Mouse (Mus musculus) frontal cortex, postnatal 25 days (tissue): ENCODE results near the gene Rab22a.
"Not testable (repeated sequence)": the region's sequence is repeated elsewhere in the genome, so short reads cannot be mapped to it uniquely, and the experiment has no call there.

Experiments used
- DNase-seq, 2 experiments: peaks; one replicate each; pipeline ENCODE4 v3.0.0; 2022; ENCODE audit warnings: low spot score in 2 of 2

The Rab22a gene

DNA sequence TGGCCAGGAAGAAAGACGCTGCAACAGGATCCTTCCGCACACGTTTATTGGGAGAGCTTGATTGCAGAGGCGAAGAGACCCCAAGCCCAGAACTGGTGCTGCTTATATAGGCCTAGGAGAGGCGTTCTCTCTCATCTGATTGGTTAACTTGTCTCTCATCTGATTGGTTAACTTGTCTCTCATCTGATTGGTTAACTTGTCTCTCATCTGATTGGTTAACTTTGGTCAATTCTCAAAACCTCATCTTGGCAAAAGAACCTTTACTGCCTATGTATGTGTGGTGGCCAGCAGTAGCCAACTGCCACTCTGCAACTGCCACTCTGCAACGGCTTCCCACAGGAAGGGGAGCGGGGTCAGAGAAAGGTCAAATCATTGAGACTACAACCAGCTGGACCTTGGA, 59.6 kb downstream of the Rab22a start, which contains the start of gene 1700010B08Rik:
TSS of gene 1700010B08Rik (plus strand) at position 301 of the 400 bp plus-strand sequence.
- not testable (repeated sequence) for DNase-seq

- no peak for DNase-seq
Observed at GRCm38 (mm10) chr2:173722251-173722857, 62.8 kb downstream of the Rab22a start.

GRCm38 (mm10) chr2:173724382-173724781, 64.8 kb downstream of the Rab22a start:
- no peak for DNase-seq

DNA sequence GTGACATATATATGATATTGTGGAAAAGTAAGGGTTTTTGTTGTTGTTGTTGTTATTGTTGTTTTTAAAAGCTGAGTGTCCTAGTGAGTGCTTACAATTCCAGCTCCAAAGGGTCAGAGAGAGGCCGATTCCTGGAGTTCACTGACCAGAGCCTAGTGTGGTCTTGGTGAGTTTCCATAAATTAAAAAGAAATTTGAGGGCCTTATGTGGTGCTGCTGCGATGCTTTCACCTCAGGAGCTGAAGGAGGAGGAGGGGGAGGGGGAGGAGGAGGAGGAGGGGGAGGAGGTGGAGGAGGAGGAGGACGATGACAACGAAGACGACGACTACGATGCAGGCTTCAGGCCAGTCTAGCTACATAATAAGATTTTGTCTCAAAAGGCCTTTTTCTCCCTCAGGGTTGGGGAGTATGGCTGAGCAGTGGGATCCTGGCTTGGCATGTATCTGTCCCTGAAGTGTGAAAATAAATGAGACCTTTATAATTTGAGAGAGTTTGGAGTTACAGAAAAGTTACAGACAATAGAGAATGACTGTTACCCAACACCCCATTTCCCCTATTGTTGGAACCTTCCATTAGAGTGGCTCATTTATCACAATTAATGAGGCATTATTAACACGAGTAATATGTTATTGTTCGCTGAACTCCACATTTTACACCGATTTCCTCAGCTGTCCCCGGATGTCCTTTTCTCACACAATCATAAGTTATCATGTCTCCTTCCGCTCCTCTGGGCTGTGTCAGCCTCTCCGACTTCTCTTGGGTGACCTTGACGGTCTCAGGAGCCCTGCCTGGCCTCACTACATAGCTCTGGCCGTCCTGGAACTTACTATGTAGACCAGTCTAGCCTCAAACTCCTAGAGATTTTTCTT, 65.6 kb downstream of the Rab22a start:
- DNase-seq, result no peak

- DNase-seq, result no peak
Observed at GRCm38 (mm10) chr2:173725819-173726218, 66.3 kb downstream of the Rab22a start.

DNA sequence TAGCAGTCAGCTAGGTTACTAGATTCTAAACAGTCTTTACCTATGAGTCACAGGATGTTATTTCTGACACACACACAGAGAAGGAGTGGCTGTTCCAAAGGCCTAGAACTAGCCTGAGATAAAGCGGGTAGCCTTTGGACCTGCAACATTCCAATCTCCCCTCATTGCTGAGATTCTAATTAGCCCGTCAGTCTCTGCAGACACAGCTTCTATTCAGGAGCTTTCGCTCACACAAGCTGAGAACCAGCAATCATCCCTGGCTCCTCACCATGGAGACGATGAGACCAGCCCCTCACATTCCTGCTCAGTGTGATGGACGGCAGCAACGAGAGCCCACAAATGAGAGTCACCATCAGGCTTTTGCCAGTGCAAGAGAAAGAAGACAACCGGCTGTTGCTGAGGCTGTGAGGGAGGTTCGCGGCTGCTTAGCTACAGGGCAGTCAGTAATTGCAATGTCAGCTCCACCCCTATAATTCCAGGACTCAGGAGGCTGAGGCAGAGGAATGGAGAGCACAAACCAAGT, 70.9 kb downstream of the Rab22a start:
- DNase-seq, result no peak

DNA sequence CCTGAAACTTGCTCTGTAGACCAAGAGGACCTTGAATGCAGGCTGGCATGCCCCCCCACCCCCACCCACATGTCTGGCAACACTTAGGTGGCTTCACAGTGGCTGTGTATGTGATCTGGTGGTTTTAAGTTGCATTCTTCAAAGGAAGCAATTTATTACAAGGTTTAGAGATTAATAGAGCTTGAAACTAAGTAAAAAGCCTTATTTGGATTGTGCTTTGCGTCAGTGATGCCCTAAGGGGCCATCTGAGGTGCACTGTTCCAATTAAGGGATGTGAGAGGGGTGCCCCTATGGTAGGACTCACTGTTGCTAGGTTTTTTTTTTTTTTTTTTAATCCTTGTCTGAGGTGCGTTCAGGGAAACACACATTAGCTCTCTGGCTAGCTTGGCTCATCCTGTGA, 74.9 kb downstream of the Rab22a start:
- DNase-seq, result no peak

DNA sequence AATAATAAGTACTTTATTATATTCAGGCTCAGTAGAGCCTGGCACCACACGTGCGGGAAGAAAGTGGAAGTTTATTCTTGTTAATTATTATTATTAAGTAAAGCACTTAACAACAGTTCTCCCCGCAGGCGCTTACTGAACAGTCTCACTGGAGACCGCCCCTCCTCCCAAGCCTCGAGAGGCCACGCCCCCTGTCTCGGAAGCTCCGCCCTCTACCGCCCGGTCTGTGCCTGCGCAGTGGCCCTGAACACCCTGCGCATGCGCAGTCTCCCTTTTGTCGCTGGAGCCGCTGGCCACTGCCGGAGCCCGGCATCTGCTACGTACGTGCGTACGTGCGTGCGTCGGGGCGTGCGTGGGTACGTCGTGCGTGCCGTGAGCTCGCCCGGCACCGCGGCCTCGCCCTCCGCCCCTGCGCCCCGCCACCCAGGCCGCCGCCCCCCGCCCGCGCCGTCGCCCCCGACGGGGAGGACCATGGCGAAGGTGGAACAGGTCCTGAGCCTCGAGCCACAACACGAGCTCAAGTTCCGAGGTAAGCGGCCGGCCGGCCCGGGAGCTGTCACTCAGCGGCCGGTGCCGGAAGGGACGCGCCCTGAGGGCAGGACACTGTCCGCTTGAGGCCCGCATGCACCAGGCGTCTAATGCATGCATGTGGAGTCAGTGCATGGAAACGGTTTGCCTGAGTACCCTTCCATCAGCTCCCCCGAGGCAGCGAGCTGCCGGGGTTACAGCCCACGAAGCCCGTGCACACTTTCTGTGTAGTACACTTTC, 77.8 kb downstream of the Rab22a start, which contains the start of gene Vapb:
TSS of gene Vapb (plus strand) at position 290 of the 768 bp plus-strand sequence.
- peak; percentile 98 to 100 for DNase-seq

- DNase-seq, result no peak
Observed at GRCm38 (mm10) chr2:173738232-173738631, 78.7 kb downstream of the Rab22a start.

DNA sequence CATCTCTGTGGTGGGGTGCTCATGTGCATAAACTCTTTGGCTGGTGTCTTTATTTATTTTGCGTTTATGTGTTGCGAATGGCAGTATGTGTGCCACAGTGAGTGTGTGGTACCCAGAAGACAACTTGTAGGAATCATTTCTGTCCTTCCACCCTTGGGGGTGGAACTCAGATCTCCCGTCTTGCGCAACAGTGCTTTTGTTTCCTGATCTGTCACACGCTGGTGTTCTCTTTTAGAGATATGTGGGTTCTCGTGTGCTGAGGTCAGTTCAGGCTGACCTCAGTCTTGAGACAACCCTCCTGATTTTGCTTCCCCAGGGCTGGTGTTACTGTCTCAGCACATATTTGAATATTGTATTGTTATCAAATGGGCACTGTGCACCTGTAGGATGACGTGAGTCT, 79.5 kb downstream of the Rab22a start:
- DNase-seq, result no peak

GRCm38 (mm10) chr2:173742090-173742489, 82.5 kb downstream of the Rab22a start:
- DNase-seq, result no peak

GRCm38 (mm10) chr2:173742744-173743143, 83.2 kb downstream of the Rab22a start:
- DNase-seq, result no peak

DNA sequence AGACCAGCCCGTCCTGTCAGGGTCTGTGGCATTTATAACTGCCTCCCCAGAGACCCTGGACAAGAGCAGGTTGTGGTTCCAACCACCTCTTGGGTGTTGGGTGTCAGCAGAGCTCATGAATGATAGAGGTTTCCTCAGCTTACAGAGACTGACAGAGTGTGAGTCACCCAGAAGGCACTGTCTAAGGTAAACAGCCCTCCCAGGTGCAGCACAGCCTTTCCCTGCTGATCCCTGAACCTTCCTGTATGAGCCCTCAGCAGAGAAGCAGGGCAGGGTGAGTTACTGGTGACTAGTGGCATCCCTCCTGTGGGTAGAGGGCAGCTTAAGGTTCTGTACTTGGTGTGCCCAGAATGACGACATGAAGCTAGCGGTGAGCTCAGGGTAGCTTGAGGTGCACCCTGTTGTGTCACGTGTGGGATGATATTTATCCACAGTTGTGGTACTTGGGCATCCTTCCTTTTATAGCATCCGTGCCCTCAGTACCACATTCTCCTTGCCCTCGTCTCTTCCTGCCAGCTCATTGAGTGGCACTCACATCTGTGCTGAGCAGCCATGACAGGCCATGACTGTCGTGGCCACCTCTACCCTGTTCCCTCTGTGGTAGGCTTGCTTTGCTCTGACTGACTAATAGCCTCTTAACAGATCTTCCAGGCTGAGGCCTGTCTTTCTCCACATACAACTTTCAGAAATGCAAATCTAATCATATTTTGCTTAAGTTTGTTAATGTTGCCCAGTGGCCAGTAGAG, 84.7 kb downstream of the Rab22a start:
- DNase-seq, result no peak

- DNase-seq, result no peak
Observed at GRCm38 (mm10) chr2:173748961-173749659, 89.5 kb downstream of the Rab22a start.

- DNase-seq, result no peak
Observed at GRCm38 (mm10) chr2:173755433-173756144, 96.0 kb downstream of the Rab22a start.
